Mouse (Mus musculus) kidney, adult 18-20 months (tissue): ENCODE measurements around the gene Hoxc11.

Experiments
- DNase-seq: peaks from one replicate; pipeline ENCODE4 v3.0.0; 2021

Hoxc11 gene

DNA sequence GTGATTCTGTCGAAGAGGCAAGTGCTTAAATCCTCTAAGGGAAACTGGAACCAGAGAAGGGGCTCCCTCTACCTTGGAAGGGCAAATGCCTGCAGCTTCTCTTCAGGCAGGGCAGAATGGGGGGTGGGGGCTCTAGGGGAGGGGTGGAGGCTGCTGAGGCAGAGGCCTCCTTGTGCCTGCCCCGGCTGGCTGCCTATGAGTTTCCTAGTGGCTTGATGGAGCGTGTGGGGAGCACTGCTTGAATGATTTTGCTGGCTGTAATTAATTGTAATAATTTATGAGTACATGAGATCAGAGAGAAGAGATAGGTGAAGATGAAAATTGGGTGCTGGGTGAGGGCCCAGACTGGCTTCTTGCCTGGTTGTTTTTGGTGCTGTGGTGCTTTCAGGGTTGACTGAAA, 30.7 kb downstream of the Hoxc11 start:
- DNase-seq: no peak

- DNase-seq: peak; percentile 96
These were observed 33.1 kb downstream of the Hoxc11 start for GRCm38 (mm10) chr15:102987124-102987833.

DNA sequence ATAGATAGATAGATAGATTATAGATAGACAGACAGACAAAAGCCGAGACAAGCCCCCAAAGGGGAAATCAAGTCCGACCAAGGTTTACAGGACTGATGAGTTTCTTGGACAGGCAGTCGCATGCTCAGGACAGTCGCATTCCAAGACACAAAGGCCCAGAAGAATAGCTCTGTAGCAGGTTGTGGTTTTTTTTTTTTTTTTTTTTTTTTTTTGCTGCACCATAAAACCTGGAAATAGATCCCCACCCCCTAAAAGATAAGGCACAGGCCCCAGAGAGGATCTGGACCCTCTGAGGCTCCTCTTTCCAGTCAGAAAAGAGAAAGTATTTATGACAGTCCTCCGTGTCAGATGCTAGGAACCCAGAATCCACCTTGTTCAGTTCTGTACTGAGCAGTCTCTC, 33.9 kb downstream of the Hoxc11 start:
- no peak for DNase-seq

DNA sequence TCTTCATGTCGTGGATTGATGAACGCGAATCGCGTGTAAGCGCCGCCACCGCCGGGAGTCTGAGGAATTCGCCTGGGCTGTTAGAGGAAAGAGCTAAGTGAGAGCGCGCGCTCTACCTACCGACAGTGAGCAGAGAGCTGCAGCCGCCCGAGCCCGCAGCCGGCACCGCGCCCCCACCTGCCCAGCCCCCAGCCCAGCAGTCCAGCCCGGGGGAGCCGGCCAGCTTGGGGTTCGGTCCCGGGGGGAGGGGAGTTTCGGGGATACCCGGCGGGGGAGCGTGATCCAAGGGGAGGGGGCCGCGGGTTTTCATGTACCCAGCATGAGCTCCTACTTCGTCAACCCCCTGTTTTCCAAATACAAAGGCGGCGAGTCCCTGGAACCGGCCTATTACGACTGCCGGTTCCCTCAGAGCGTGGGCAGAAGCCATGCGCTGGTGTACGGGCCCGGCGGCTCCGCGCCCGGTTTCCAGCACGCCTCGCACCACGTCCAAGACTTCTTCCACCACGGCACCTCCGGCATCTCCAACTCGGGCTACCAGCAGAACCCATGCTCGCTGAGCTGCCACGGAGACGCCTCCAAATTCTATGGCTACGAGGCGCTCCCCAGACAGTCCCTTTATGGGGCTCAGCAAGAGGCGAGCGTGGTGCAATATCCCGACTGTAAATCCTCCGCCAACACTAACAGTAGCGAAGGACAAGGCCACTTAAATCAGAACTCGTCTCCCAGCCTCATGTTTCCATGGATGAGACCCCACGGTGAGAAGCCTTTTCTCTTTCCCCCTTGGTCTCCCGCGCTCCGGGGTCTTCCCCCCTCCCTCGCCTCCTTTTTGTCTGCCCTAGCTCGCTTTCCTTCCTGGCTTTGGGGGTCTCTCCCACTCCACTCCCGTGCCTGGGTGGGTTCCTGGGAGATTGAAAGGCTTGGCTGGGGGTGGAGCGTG, 36.5 kb downstream of the Hoxc11 start, which contains the start of gene Hoxc8:
TSS of gene Hoxc8 (plus strand) at position 147 of the 937 bp plus-strand sequence.
- peak; percentile 56 for DNase-seq

GRCm38 (mm10) chr15:102991782-102992181, 37.6 kb downstream of the Hoxc11 start:
- DNase-seq: no peak

- peak; percentile 33 for DNase-seq
These were observed 38.0 kb downstream of the Hoxc11 start for GRCm38 (mm10) chr15:102992206-102992605.

GRCm38 (mm10) chr15:102992863-102993262, 38.6 kb downstream of the Hoxc11 start:
- no peak for DNase-seq

DNA sequence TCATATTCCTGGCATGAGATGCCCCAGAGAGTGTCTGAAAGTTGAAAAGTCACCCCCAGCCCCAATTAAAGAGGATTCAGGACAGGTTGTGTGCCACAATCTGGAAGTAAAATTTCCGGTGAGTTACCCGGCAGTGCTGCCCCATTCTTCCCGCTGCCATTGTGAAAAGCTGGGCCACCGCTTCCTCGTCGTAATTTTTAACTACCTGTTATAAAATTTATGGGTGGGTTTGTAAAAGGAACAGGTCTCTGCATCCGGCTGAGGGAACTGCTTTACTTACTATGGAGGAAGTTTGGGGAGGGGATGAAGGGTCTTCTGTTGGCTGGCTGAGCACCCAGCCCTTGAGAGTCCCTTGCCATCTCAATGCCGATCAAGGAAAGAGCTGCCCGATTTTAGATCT, 42.3 kb downstream of the Hoxc11 start:
- DNase-seq: peak; percentile 5

DNA sequence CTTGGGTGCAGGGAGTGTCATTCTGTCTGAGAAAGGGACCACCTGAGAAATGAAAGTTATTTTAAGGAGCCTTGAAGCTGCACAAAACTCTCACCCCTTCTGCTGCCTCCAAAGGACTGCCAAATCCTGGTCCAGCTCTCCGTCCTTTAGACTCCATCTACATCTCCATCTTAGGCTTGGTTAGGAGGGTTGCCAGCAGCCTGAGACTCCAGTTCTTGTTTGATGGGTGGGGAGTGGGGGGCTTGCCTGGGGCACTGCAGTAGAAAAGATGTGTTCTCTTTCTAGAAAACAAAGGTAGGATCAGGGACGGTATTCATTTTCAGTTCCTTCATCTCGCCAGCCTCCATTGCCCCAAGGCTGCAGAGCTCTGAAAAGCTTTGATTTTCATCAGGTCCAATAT, 43.2 kb downstream of the Hoxc11 start:
- no peak for DNase-seq

DNA sequence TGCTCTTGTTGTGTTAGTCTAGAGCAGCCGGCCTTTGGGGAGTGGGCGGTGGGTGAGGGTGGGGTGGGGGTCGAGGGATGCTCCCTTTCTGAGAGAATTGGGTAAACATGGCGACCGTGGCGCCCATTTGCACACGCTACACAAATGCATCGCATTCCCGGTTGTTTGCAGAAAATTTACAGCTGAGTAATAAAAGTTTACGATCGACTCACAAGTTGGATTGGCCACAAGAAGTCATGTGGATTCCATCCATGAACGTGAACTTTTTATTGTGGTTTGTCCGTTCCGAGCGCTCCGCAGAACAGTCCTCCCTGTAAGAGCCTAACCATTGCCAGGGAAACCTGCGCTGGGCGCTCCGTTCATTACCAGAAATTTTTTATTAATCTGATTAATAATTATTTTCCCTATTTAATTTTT, 43.7 kb downstream of the Hoxc11 start, which contains the start of gene Hoxc6:
TSS of gene Hoxc6 (plus strand) at position 319 of the 417 bp plus-strand sequence.
- peak; percentile 66 for DNase-seq

- DNase-seq: no peak
These were observed 44.5 kb downstream of the Hoxc11 start for GRCm38 (mm10) chr15:102998608-102999182.

DNA sequence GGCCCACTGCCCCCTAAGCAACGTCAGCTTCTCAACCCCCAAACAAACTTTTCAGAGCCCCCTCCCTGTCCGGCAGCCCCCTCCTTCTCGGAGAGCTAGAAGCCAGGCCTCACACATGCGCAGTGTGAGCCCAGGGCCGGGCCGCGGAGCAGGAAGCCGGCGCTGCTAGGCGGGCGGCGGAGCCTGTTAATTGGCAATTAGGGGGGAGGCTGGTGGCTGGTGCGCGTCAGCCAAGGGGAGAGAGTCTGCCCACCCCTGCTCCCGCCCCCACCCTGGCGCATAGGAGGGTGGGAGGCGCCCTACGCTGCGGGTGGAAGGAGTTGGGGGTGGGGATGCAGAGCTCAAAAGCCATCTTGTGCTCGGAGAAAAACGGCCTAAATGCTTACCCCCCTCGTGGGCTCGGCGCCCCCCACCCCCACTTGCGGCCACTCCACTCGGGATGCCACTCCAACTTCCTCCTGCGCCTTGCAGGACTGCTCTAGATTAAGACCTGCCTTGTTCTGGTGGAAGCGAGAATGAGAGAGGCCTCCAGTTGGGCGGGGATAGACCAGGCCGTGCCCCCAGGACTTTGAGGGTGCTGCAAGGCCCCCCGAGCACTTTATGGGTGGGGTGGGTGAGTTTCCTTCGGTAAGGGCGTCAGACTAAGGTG, 45.1 kb downstream of the Hoxc11 start:
- DNase-seq: peak; percentile 88

DNA sequence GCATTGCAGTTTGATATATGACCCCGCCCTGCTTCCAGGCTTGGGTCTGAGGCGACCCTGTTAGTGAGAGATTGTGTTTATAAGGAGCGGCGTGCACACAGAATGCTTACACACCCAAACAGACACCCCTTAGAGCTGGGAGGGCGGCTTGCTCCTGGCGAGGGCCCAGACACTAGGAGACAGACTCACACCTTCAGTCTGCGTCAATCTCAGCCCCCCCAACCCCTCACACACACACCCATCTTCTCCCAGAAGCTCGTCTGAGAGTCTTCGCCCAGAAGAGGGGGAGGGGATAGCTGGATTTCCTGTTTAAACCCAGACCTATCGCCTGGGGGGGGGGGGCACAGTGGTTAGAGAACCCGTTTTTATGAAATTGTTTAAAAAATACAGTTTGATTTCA, 45.7 kb downstream of the Hoxc11 start:
- no peak for DNase-seq

DNA sequence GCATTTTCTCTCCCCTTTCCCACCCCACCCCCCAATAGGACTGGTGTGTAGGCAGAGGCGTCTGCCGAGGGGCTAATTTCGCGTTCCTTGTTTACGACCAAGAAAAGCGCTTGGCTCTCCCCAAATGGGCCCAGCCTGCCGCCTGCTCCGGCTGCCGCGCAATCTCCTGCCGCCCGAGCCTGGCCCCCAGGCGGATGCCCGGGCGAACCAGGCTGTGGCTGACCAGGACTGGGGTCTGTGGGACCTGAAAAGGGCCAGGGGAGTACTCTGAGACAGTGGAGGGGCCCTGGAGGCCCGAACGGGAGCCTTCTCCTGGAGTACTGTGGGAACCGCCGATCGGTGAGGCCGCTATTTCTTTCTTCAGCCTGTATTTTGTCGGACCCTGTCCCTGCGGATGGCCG, 46.3 kb downstream of the Hoxc11 start:
- peak; percentile 55 for DNase-seq

DNA sequence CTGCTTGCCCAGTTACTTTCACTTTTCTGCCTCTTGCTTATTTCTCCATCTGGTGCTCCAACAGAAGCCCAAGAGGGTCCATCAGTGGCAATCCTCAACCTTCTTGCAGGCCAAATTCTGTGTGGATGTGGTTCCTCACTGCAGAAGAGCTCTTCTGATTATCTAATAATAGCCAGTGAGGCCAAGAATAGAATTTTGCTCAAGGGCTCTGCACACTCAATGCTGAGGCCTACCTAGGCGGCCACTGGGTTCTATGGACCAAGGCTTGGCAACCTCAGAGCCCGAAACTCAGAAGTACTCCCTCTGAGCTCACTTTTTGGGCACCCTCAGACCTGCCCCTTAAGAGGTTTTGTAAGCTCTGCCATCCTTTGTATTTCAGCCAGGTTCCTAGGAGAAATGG, 47.1 kb downstream of the Hoxc11 start:
- DNase-seq: peak; percentile 28

GRCm38 (mm10) chr15:103002156-103002555, 47.9 kb downstream of the Hoxc11 start:
- peak; percentile 51 for DNase-seq

DNA sequence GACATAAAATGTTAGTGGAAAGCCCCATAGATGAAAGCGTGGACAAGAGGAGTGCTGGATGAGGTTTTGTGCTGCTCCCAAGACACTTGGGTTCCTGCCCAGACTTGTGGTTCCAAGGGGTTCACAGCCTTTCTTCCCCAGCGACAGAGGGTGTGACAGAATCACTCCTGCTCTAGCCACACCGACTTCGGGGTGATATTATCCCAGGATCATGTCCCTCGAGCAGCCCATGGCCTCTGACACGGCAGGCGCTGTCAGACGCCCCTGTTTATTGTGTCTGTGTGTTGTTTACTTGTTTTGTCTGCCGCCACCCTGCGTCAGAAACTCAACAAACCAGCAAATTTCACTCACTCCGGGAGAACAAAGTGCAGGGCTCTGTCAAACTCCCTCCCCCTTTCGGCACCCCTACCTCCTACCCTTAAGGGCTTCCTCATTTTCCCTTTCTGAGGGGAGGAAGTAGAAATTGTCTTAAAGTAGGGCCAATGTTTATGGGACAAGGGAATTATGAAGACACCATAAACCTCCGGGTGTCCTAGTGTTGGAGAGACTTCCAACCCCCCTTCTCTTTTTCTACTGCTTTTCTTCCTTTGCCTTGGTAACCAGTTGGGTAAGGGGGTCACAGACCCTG, 48.7 kb downstream of the Hoxc11 start:
- DNase-seq: peak; percentile 36

DNA sequence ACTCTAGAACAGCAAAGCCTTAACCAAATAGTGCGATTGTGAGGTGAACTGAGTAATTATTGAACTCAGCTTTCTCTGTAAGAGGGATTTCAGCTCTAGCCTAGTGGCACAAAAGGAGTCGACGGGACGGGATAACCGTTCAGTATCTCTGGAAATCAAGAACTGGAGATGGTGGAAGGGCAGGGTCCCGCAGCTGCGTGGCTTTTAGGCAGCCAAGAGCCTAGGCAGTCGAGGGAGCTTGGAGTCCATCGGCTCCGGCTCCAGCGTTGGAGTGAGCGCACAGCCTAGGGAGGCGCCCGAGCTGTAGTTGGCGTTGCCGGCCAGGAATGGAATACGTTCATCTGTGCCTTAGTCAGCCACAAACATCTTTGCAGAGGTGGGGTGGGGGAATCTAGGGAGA, 51.1 kb downstream of the Hoxc11 start:
- DNase-seq: peak; percentile 51

GRCm38 (mm10) chr15:103005797-103006196, 51.6 kb downstream of the Hoxc11 start:
- peak; percentile 21 for DNase-seq

DNA sequence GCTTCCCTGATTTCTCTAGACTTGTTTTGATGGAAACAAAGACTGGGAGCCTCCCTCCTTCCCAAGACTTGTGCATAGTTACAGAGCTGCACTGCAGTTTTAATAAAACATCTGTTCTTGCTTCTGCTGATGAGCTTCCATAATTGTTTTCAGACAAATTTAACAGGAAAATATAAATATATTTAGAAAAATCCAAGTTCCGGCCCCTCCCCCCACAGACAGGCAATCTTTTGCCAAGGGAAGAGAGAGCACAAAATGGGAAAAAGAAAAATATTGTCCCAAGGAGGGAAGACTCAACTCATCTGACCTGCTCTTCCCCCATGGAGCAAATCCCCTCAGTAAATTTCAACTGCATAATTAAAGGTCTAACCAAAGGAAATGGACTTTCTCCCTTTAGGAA, 52.1 kb downstream of the Hoxc11 start:
- no peak for DNase-seq
